In the genomic region with DNA sequence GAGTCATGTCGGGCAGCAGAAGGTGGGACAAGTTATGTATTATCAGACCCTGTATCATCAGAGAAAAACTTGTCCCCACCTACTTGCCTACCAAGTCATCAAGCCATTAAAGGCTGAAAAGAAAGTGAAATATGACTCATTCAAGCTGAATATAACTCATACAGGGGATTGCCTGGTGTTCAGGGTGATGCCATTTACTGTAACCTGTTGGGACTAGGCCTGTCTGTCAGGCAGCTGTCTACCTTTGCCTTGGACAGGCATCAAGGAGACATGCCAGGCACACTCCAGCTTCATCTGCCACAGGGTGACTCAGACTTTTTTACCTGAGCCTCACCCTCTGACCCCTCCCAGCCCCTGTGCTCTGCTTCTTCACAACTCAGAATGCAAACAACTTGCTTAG, we compare ENCODE assay signal across 22 mouse cellular contexts. TPM values are rescaled to one million over a fixed set of nuclear protein-coding genes. Genes with fewer than 3 reads are reported as not detected.
"Had no signal": no experiment of that assay in that cellular context is flagged by ENCODE, and none has a peak within 500 bp of the region (broad histone marks: within the 10 kb centered on the region; RNA-seq: fewer than 3 reads in every experiment).

No protein-coding gene starts in this region.

- DNase-seq: kidney, adult 18-20 months; kidney, adult 9 months; kidney, postnatal 14 days; kidney, postnatal 4 days; layer of hippocampus, adult 9-11 months; liver, embryonic 13.5 days; lung, adult 2 months; lung, postnatal 14 days; lung, postnatal 4 days; midbrain, embryonic 14.5 days; right cerebral cortex, adult 18-20 months; right cerebral cortex, postnatal 14 days; right cerebral cortex, postnatal 4 days; thymus, adult 18-20 months; thymus, postnatal 36 days had no signal

- H3K36me3 ChIP-seq: liver, embryonic 13.5 days; neural tube, embryonic 12.5 days; neural tube, embryonic 15.5 days had no signal

- H3K4me3 ChIP-seq: layer of hippocampus, adult 2 months; liver, embryonic 13.5 days; neural tube, embryonic 12.5 days; neural tube, embryonic 15.5 days had no signal

- H3K4me2 ChIP-seq: liver, embryonic 13.5 days; midbrain, embryonic 11.5 days; neural tube, embryonic 12.5 days; neural tube, embryonic 15.5 days had no signal

- H3K27me3 ChIP-seq: liver, embryonic 13.5 days; neural tube, embryonic 12.5 days; neural tube, embryonic 15.5 days had no signal

- H3K9ac ChIP-seq: liver, embryonic 13.5 days; neural tube, embryonic 12.5 days; neural tube, embryonic 15.5 days had no signal

- H3K9me3 ChIP-seq: liver, embryonic 13.5 days; neural tube, embryonic 12.5 days; neural tube, embryonic 15.5 days had no signal

- H3K4me1 ChIP-seq: liver, embryonic 13.5 days; neural tube, embryonic 12.5 days; neural tube, embryonic 15.5 days had no signal

- H3K27ac ChIP-seq: layer of hippocampus, adult 2 months; liver, embryonic 13.5 days; neural tube, embryonic 12.5 days; neural tube, embryonic 15.5 days had no signal

RNA-seq across cellular contexts. Expression of a gene that starts 21.0 kb away (rescaled TPM):
- total RNA-seq: liver, adult 2 months; megakaryocyte progenitor cell, adult 5-6 weeks; megakaryocyte-erythroid progenitor cell, adult 5-6 weeks had no signal
- polyA plus RNA-seq: liver, adult 2 months had no signal
